Mouse (Mus musculus) adrenal gland, postnatal 25 days (tissue): ENCODE results near the gene Polr2l. TPM values are rescaled to one million over a fixed set of nuclear protein-coding genes. Genes with fewer than 3 reads are reported as not detected.
A peak's percentile ranks its signal among the peaks of the same experiment; 100 is the strongest.

Source experiments
- DNase-seq: peaks from one replicate; pipeline ENCODE4 v3.0.0; 2021; ENCODE audit warnings: mixed read lengths
- total RNA-seq: library from RNA; stranded (reverse); gene quantifications from 2 replicates; pipeline ENCODE4 v1.2.3, GENCODE M21; 2021

Gene Polr2l
- total RNA-seq, 1 experiment from 2014 or later = 102 TPM

DNA sequence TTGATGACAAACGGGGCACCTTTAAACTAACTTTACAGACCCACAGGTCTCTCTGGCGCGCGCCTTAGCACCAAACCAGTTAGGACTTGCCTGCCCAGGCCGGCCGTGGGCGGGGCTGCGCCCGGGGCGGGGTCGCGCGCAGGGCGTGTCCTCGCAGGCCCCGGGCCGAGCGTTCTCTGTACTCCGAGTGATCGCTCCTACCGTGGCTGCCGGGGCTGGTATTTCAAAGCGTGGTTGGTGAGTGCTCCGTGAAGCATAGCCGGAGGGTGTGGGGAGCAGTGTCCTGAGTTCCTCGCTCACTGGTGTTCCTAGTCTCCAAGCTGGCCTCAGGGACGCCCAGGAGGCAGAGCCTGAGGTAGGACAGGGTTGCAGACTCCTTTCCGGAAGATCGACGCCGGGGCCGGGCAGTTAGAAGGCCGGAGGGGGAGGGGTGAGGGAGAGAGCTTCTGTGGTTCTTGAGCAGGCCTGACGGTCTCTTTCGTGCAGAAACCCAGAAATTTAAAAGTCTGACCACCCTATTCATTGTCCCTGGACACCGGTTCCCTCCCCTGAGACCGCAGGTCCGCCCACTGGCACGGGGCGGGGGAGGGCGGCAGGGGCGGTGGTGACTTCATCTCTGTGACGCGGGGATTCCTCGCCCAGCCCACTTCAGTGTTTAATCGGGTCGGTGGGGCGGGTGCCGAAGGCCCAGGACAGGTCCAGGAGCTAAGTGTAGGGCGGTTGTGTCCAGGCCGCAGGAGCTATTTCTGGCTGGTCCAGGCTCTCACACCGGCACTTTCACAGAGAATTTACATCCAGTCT, 7.5 kb downstream of the Polr2l start, which contains the start of gene Cd151:
Gene Cd151 (plus strand): TSS at position 163 of the 801 bp plus-strand sequence.
- DNase-seq = peak; percentile 92

- no peak for DNase-seq
Observed at GRCm38 (mm10) chr7:141466607-141467148, 8.3 kb downstream of the Polr2l start.

DNA sequence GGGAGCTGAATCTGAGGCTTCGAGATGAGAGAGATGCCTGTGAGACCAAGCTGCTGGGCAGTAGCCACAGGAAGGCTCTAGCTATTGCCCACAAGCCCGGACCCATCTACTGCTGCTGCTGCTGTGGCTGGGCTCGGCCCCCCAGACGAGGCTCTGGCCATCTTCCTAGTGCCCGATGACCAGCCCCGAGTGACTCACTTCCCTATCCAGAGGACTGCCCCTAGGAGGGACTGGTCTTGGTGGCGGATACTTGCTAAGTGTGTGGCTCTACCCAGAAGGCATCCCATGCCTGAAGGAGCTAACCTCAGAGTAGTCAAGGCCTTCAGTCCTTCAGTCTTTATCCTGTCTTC, 8.9 kb downstream of the Polr2l start:
- peak; percentile 35 for DNase-seq

GRCm38 (mm10) chr7:141465388-141466044, 9.4 kb downstream of the Polr2l start:
- DNase-seq = no peak

GRCm38 (mm10) chr7:141464603-141465201, 10.2 kb downstream of the Polr2l start:
- DNase-seq = no peak

DNA sequence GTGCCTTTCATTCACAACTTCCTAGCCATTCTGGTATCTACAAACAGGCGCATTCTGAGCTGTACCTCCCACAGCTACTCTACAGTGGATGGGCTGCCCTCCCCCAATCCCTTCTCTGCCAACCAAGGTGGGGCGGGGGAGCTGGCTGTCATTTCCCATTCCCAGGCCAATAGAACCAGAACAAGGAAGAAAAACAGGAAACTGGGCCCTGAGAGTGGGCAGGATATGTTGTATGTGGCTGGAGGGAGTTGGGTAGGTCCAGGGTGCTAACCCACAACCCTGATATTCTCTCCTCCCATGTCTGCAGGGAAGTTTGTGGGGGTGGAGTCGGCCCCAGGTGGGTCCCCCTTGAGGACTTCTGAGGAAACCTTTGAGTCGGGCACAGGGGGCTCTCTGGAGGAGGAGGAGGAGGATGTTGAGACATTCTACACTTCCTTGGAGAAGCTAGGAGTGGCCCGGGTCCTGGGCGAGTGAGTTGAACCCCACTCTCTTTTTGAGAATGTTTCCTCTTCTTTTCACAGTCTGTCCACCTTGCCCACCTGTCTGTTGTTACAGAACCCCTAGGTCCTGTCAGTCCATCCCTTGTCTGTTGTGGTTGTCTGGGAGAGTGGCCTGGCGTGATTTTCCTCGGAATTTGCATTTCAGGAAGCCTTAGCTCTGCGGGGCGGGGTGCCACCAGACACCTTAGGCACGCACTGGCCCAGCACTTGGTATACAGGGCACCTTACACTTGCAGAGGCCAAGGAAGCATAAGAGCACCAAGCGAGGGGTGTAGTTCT, 10.9 kb downstream of the Polr2l start:
- no peak for DNase-seq

DNA sequence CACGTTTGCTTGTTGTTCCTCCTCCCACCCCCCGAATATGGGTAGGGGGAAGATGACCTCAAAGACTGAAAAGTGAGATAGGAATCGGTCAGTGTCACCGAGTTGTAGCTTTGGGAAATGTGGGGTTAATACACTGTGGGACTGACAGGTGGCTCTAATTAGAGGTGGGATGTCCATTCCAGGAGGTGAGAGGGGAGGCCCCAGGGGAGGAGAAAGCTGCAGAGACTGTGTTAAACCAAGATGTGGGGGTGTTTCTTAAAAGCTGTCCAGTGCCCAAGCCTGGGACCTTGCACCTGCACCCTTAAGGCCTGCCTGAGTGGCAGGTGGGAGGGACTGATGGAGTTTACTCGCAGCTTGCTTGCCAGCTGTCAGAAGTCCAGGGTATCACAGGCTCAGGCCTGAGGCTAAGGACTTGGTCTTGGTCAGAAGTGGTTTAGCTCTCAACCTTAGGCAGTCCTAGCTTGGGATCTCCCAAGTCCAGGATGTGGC, 12.6 kb downstream of the Polr2l start:
- DNase-seq = no peak

- no peak for DNase-seq
Observed at GRCm38 (mm10) chr7:141461521-141462332, 13.2 kb downstream of the Polr2l start.

DNA sequence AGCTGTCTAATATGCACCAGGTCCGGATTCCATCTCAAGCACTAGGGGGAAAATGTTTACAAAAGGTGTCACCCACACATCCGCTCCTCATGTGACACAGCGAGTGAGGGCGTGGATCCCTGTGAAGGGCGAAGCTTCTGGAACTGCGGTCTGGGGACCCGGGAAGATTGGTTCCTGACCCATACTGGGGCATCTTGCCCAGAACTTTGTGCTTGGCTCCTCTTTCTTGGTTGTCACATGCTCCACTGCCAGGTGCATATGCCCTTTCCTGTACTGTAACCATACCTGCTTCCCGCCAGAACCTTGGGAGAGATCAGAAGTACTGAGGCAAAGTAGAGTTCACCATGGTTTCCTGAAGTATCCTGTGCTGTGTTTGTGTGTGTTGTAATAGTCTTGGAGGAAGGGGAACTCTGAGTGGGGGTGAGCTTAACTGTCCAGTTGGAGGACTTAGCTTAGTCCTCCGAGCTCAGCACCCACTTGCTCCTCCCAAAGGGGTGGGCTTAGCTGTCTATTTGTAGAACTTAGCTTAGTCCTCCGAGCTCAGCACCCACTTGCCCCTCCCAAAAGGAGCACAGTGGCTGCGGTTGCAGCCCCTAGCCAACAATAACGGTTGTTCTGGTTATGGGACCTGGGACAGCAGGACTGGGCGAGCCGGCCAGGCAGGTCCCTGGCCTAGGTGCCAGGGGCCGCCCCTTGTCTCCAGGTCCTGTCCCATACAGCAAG, 14.4 kb downstream of the Polr2l start, which contains the start of gene Cracr2b:
Gene Cracr2b (plus strand): TSS at position 704 of the 723 bp plus-strand sequence.
- no peak for DNase-seq

DNA sequence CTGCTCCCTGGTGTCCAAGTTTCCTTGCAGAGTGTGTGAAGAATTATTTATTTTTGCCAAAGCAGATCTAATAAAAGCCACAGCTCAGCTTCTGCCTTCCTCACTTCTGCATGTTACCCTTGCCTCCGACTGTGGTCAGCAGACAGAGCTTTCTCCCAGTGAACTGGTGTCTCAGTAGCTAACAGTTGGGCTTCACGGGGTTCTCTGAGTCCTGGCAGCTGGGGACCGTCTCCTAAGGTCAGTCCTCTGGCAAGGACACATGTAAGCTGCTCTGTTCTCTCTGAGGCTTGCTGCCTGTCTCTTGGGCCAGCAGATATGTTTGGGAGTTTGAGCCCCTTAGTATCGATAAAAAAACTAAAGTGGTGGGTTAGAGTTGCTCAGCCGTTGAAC, 14.9 kb downstream of the Polr2l start:
- no peak for DNase-seq

DNA sequence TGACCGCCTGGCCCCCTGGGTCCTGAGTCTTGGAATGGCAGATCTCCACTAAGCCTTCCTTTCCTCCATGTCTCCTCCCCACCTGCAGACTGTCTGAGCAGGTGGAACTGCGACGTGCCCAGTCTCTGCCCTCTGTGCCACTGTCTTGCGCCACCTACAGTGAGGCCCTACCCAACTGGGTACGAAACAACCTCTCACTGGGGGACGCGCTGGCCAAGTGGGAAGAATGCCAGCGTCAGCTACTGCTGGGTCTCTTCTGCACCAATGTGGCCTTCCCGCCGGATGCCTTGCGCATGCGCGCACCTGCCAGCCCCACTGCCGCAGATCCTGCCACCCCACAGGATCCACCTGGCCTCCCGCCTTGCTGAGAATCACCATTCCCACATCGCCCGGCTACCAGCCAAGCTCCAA, 15.6 kb downstream of the Polr2l start:
- no peak for DNase-seq

- no peak for DNase-seq
Observed at GRCm38 (mm10) chr7:141458661-141459060, 16.3 kb downstream of the Polr2l start.

GRCm38 (mm10) chr7:141457986-141458660, 16.8 kb downstream of the Polr2l start:
- peak; percentile 68 for DNase-seq

GRCm38 (mm10) chr7:141457236-141457635, 17.7 kb downstream of the Polr2l start:
- DNase-seq = no peak

DNA sequence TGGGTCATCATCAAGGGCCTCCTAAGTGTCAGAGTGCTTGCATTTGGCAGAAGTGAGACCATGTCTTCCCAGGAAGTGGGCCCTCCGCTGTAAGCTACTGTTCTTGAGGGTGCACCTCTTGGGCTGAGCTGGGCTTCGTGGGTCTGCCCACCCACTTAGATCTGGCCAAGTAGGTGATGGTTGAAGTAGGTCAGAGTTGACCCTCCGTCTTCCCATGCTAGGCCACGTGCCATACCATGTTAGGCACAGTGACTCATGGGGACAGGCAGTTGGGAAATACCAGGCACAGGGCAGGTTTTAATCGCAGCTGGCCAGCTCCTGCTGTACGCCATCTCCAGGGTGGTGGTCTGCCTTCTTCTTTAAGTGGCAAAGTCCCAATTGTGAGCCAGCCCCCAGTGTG, 18.2 kb downstream of the Polr2l start:
- DNase-seq = peak; percentile 65

DNA sequence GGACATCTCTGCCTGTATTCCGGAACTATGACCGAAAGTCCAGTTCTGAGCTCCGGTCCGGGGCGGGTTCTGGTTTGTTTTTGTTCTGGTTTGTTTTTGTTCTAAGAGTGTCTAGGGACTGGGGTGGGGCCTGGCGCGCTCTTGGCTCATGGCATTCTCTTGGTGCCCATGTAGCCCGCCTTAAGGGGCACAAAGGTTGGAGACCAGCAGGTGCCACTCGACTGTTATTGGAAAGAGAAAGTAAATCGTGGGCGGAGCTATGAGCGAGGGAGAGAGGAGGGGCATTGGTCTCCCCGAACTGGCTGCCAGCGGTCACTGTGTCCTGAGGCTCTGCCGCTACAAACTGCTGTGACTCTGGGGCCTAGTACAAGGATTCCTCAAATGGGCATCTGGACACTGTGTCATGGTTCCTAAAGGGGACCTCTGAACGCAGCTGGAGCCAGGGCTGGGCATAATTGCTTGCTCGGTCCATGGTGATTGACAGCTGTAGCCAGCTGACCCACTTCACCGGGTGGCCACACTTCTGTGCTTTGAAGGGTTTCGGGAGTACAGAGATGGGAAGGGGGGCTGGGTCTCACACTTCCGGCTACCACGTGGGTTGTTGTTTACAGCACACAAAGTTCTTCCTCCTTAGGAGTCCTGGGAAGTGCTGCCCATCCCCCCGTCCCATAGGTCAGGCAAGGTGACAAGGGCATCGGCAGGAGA, 19.2 kb downstream of the Polr2l start:
- peak; percentile 68 for DNase-seq

GRCm38 (mm10) chr7:141454967-141455551, 19.9 kb downstream of the Polr2l start, which contains the start of gene Pnpla2:
Gene Pnpla2 (plus strand): TSS chr7:141455198.
- DNase-seq = peak; percentile 98

DNA sequence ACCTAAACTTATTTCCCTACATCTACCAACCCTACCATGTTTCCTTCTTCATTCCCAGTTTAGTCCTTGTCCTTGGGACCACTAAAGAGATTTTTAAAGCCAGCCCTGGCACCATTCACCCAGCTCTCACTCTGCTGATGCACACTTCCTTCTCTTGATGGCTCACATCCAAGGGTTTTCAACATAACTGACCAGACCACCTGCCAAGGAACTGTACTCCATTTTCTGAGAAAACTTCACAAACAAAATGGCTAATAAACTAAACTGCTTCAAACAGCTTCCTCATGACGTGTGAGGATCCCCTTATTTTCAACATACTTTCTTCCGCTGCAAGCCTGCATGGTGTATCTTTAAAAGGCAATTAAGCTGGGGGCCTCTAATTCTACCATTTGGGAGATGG, 21.3 kb downstream of the Polr2l start:
- no peak for DNase-seq

DNA sequence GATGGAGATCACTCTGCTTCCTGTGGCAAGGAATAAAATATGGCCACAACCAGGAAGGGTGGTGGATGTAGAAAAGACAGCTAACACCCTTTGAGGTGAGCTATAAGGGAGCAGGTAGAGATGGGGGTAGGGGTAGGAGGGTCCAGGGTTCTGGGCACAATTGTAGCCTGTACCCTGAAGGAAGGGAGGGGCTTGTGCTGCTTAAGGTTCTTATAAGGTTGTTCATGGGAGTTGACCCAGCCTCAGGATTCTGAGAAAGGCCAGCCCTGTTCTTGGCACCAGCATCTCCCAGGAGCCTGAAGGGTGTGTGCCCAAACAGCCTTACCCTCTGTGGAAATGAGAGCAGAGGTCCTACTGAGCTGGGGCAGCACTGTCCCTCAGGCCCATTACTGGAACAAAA, 23.0 kb downstream of the Polr2l start:
- DNase-seq = no peak
